Mouse (Mus musculus) midbrain, embryonic 14.5 days (tissue): Measurements from ENCODE around the gene Dmac2. TPM values are rescaled to one million over a fixed set of nuclear protein-coding genes. Genes with fewer than 3 reads are reported as not detected.

Source experiments
- ATAC-seq: fragments of 200-750 bp; cut with Nextera tagmentation; 2 replicates; pipeline ENCODE4 v1.8.0; 2017; ENCODE audit warnings: moderate number of reproducible peaks, moderate library complexity; ENCODE audit not compliant: low FRiP score, low TSS enrichment
- DNase-seq: peaks from one replicate; pipeline ENCODE4 v3.0.0-alpha.2; 2015
- H3K27ac ChIP-seq: fragments of 300-500 bp; sonication (generic); replicated peaks from 2 replicates; pipeline ENCODE4 v1.5.1; 2014; ENCODE audit warnings: mild to moderate bottlenecking, low read depth, low read length, moderate library complexity
- H3K27me3 ChIP-seq: fragments of 300-500 bp; sonication (generic); 2 replicates; pipeline ENCODE4 v1.6.1; 2014; ENCODE audit warnings: low read length, control low read depth, mixed read lengths; ENCODE audit not compliant: control insufficient read depth, insufficient read depth
- H3K36me3 ChIP-seq: fragments of 300-500 bp; sonication (generic); 2 replicates; pipeline ENCODE4 v1.6.1; 2014; ENCODE audit warnings: low read length, control low read depth; ENCODE audit not compliant: control insufficient read depth, insufficient read depth
- H3K4me1 ChIP-seq: fragments of 300-500 bp; sonication (generic); 2 replicates; pipeline ENCODE4 v1.6.1; 2014; ENCODE audit warnings: mild to moderate bottlenecking, antibody characterized with exemption, low read length, control low read depth; ENCODE audit not compliant: control insufficient read depth, insufficient read depth
- H3K4me2 ChIP-seq: fragments of 300-500 bp; sonication (generic); 2 replicates; pipeline ENCODE4 v1.6.1; 2014; ENCODE audit warnings: mild to moderate bottlenecking, low read length, moderate library complexity
- H3K4me3 ChIP-seq: fragments of 300-500 bp; sonication (generic); replicated peaks from 2 replicates; pipeline ENCODE4 v1.5.1; 2014; ENCODE audit warnings: low read depth, low read length
- H3K9ac ChIP-seq: fragments of 300-500 bp; sonication (generic); replicated peaks from 2 replicates; pipeline ENCODE4 v1.6.1; 2014; ENCODE audit warnings: mild to moderate bottlenecking, low read length, moderate library complexity
- H3K9me3 ChIP-seq: fragments of 300-500 bp; sonication (generic); 2 replicates; pipeline ENCODE4 v1.6.1; 2016; ENCODE audit warnings: low read length, control low read depth, mixed read lengths; ENCODE audit not compliant: control insufficient read depth
- WGBS: fragments of 180-500 bp; shearing (Covaris S2); extraction: QIAGEN DNeasy Blood & Tissue Kit; methylation state at CpG from one replicate; pipeline ENCODE4 v1.1.7; 2014; 5-methylcytosine and 5-hydroxymethylcytosine counted together
- polyA plus RNA-seq: library from polyadenylated mRNA; unstranded; fragments of >200 nt; fragmentation: Nextera tagmentation; extraction: Ambion mirVana; gene quantifications from 2 replicates; pipeline ENCODE4 v1.2.1, GENCODE M21; 2014

The Dmac2 gene
- polyA plus RNA-seq, 1 experiment from 2014 or later = 40.4 TPM

DNA sequence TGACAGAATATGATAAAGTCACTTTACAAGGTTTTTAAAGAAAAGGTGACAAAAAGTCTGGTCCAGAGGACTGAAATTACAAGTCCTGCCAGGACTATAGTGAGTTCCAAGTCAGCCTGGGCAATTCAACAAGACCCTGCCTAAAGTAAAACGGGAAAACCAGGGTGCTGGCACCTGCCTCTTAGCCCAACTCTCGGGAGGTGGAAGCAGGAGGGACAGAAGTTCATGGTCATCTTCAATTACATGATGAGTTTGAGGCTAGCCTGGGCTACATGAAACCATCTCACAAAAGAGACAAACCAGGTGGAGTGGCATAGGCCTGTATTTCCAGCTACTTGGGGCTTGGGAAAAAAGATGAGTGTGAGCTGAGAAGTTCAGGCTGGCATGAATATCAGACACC lies 52.5 kb downstream of the Dmac2 start:
- H3K36me3 ChIP-seq = peaks cover 14% of the 10 kb centered on the region
- no peak overlapping the region for H3K4me2 ChIP-seq
- H3K4me1 ChIP-seq = 0 out of 2 replicates have a peak, but pooled peaks cover 7% of the 10 kb centered on the region
- no peak for ATAC-seq
- H3K9me3 ChIP-seq = no peaks in the 10 kb centered on the region
- DNase-seq = no peak
- peaks cover 25% of the 10 kb centered on the region for H3K27me3 ChIP-seq
- H3K9ac ChIP-seq = no peak overlapping the region
- H3K4me3 ChIP-seq = no peak overlapping the region
- WGBS = 80% methylated on average over 2 of the region's 2 CpGs
- no peak overlapping the region for H3K27ac ChIP-seq

- WGBS = 49% methylated on average over 4 of the region's 4 CpGs
- no peak overlapping the region for H3K9ac ChIP-seq
- no peaks in the 10 kb centered on the region for H3K9me3 ChIP-seq
- H3K4me2 ChIP-seq = no peak overlapping the region
- H3K27me3 ChIP-seq = peaks cover 25% of the 10 kb centered on the region
- peaks cover 14% of the 10 kb centered on the region for H3K36me3 ChIP-seq
- no peak for DNase-seq
- 0 out of 2 replicates have a peak, but pooled peaks cover 7% of the 10 kb centered on the region for H3K4me1 ChIP-seq
- no peak for ATAC-seq
- no peak overlapping the region for H3K4me3 ChIP-seq
- no peak overlapping the region for H3K27ac ChIP-seq
These were observed 53.2 kb downstream of the Dmac2 start for GRCm38 (mm10) chr7:25672442-25672841.

GRCm38 (mm10) chr7:25674297-25674696 lies 55.1 kb downstream of the Dmac2 start:
- Histone ChIP-seq H3K27ac (no peak overlapping the region), H3K4me1 (0 out of 2 replicates have a peak, but pooled peaks cover 7% of the 10 kb centered on the region), H3K9me3 (no peaks in the 10 kb centered on the region), H3K27me3 (peaks cover 25% of the 10 kb centered on the region), H3K4me3 (peak overlapping the region; percentile 43), H3K36me3 (no peaks in the 10 kb centered on the region), H3K9ac (0 out of 2 replicates have a peak overlapping the region, but pooled peaks have one; percentile 57), H3K4me2 (peak overlapping the region; percentile 61)
- ATAC-seq (no peak), DNase-seq (peak; percentile 26)
- WGBS = 31% methylated on average over 9 of the region's 9 CpGs

- H3K4me2 ChIP-seq = peak within 1 kb of the TSS; percentile 61
- 0 out of 2 replicates have a peak, but pooled peaks cover 7% of the 10 kb centered on the region for H3K4me1 ChIP-seq
- ATAC-seq = peak; percentile 28; the same call in 1 of the 2 replicates
- H3K27ac ChIP-seq = no peak within 1 kb of the TSS
- H3K36me3 ChIP-seq = no peaks in the 10 kb centered on the region
- H3K27me3 ChIP-seq = peaks cover 25% of the 10 kb centered on the region
- H3K9ac ChIP-seq = peak within 1 kb of the TSS; percentile 57
- peak; percentile 59 for DNase-seq
- 3% methylated on average over 29 of the region's 29 CpGs for WGBS
- peak within 1 kb of the TSS; percentile 43 for H3K4me3 ChIP-seq
- no peaks in the 10 kb centered on the region for H3K9me3 ChIP-seq
These were observed 55.6 kb downstream of the Dmac2 start, which contains the start of gene Tmem91 for GRCm38 (mm10) chr7:25674719-25675300. Tmem91 (minus strand) TSS chr7:25675166.

Other genes with a start within 250 kb of the Dmac2 start
- gene Cnfn, start 249.7 kb upstream of the Dmac2 start, polyA plus RNA-seq = not detected in 2 replicates
- 3.8 and 9.2 TPM in 2 replicates for gene Lipe, start 220.7 kb upstream of the Dmac2 start, polyA plus RNA-seq
- gene Cxcl17, start 206.5 kb upstream of the Dmac2 start, polyA plus RNA-seq = 0.29 TPM in 1 of 2 replicates, not detected in the other
- 0.24 and 0.63 TPM in 2 replicates for gene Ceacam1, start 141.8 kb upstream of the Dmac2 start, polyA plus RNA-seq
- 0.16 and 0.24 TPM in 2 replicates for gene Ceacam2, start 79.6 kb upstream of the Dmac2 start, polyA plus RNA-seq
- gene Erich4, start 3.5 kb upstream of the Dmac2 start, polyA plus RNA-seq = not detected in 2 replicates
- gene B3gnt8, start 7.2 kb downstream of the Dmac2 start, polyA plus RNA-seq = 0.30 and 0.50 TPM in 2 replicates
- 40.6 and 46.3 TPM in 2 replicates for gene Bckdha, start 39.6 kb downstream of the Dmac2 start, polyA plus RNA-seq
- gene Exosc5, start 39.8 kb downstream of the Dmac2 start, polyA plus RNA-seq = 38.3 and 41.3 TPM in 2 replicates
- gene Tmem91, start 55.8 kb downstream of the Dmac2 start, polyA plus RNA-seq = 32.8 and 46.5 TPM in 2 replicates
- 44.3 and 47.9 TPM in 2 replicates for gene B9d2, start 61.4 kb downstream of the Dmac2 start, polyA plus RNA-seq
- 0.67 and 1.1 TPM in 2 replicates for gene Tgfb1, start 67.6 kb downstream of the Dmac2 start, polyA plus RNA-seq
- gene Ccdc97, start 99.7 kb downstream of the Dmac2 start, polyA plus RNA-seq = 38.3 and 47.7 TPM in 2 replicates
- 52.1 and 61.6 TPM in 2 replicates for gene Hnrnpul1, start 135.3 kb downstream of the Dmac2 start, polyA plus RNA-seq
- 9.3 and 20.2 TPM in 2 replicates for gene Axl, start 169.3 kb downstream of the Dmac2 start, polyA plus RNA-seq
- gene Cyp2s1, start 197.5 kb downstream of the Dmac2 start, polyA plus RNA-seq = 1.4 and 2.1 TPM in 2 replicates